Mouse (Mus musculus): ENCODE measurements around the gene Scap. TPM values are rescaled to one million over a fixed set of nuclear protein-coding genes. Genes with fewer than 3 reads are reported as not detected.
A peak's percentile ranks its signal among the peaks of the same experiment; 100 is the strongest.

Scap gene
- total and polyA plus RNA-seq, 3 experiments: 11.5 to 140 (median 23.6) TPM

DNA sequence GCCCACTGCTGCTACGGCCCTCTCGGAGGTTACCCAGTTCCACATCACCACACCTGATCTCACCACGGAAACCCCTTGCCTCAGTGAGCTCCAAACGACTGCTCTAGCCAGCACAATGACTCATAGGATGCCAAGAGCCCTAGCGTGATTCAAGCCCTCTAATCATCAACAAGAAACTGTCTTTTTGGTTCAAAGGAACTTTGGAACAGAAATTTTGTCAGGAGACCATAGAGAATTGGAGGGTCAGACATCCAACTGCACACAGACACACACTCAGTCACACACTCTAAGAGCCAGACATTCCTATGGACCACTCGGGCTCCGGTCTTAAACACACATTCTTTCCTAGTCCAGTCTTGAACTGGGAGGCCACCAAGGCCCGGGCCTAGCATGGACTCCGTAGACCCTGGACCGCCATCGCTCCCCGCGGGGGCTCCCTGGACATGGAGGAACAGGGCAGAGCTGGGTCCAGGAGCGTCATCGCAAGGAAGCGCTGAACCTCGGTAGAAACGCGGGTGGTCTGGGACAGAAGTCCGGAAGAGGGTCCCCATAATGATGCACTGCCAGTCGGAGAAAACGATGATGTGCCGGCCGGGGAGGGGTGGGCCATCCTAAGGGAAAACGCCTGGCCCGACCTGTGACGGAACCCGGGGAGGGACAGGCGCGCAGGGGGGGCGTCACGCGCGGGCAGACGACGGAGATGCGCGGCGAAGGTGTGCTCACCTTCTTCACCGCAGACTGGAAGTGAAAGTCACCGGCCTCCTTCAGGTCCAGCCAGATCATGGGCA is 74.4 kb downstream of the Scap start:
- Histone ChIP-seq H3K36me3 (replicated peaks) (peaks cover 24% of the 10 kb centered on the region), H3K4me3 (ENCODE audit: low read depth, low read length) (peak overlapping the region; percentile 100), H3K27me3 (ENCODE audit: insufficient read depth, low read length) (no peaks in the 10 kb centered on the region), H3K4me1 (ENCODE audit: insufficient read depth, low read depth, low read length) (peaks cover 40% of the 10 kb centered on the region), H3K9me3 (replicated peaks) (no peaks in the 10 kb centered on the region)
- no peak for ATAC-seq (ENCODE audit: extremely low read depth, insufficient number of reproducible peaks, low FRiP score, poor library complexity, severe bottlenecking)
- peak; percentile 36 for DNase-seq (ENCODE audit: low spot score)
- TF ChIP-seq POLR2AphosphoS5 (IDR thresholded peaks at IDR 0.05; ENCODE audit: insufficient replicate concordance, low read depth, low read length) (no peak), CTCF (IDR thresholded peaks at IDR 0.05; ENCODE audit: low read depth, low read length) (no peak), TAL1 (conservative IDR thresholded peaks at IDR 0.05; ENCODE audit: low read depth, low read length) (no peak), GATA2 (IDR thresholded peaks at IDR 0.05; ENCODE audit: borderline replicate concordance, low read depth, low read length) (no peak), GATA1 (IDR thresholded peaks at IDR 0.05; ENCODE audit: borderline replicate concordance, low read length) (no peak)

DNA sequence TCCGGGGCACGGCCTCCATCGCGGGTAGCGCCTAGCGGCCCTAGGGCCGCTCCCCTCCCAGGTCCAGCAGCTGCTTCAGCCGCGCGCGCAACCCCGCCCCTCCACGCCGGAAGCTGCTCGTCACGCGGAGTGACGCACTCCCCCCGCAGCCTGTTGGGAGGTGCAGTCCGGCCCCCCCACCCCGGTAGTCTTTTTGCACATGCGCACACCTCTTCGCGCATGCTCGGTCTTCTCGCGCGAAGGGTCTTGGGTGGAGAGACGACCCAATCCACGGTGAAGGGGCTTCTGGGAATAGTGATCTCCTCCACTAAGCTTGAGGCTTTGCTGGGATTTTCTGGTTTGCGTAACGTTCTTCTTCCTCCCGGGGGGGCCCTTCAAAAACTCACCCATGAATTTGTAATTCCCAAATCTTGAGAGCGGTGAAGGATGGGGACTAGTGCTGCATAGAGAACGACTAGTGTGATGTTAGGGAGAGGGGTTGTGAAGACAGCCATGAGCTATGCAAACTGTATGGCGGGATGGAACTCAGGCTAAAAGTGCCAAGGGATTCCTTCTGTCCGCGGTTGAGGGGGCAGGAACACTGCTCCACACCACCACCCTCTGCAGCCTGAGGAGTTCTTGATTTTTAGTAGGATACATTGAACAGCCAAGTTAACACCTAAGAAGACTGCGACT is 75.1 kb downstream of the Scap start, which contains the start of gene Ptpn23:
Gene Ptpn23, minus strand, starts transcription at position 115 of the 675 bp plus-strand sequence.
- TF ChIP-seq POLR2AphosphoS5 (IDR thresholded peaks at IDR 0.05; ENCODE audit: insufficient replicate concordance, low read depth, low read length) (no peak), GATA1 (IDR thresholded peaks at IDR 0.05; ENCODE audit: borderline replicate concordance, low read length) (no peak), CTCF (IDR thresholded peaks at IDR 0.05; ENCODE audit: low read depth, low read length) (no peak), TAL1 (conservative IDR thresholded peaks at IDR 0.05; ENCODE audit: low read depth, low read length) (no peak), GATA2 (IDR thresholded peaks at IDR 0.05; ENCODE audit: borderline replicate concordance, low read depth, low read length) (no peak)
- peaks cover 40% of the 10 kb centered on the region for H3K4me1 ChIP-seq (ENCODE audit: insufficient read depth, low read depth, low read length)
- no peaks in the 10 kb centered on the region for H3K9me3 ChIP-seq (replicated peaks)
- peak within 1 kb of the TSS; percentile 100 for H3K4me3 ChIP-seq (ENCODE audit: low read depth, low read length)
- no peaks in the 10 kb centered on the region for H3K27me3 ChIP-seq (ENCODE audit: insufficient read depth, low read length)
- H3K36me3 ChIP-seq (replicated peaks): peaks cover 21% of the 10 kb centered on the region
- peak; percentile 96 for DNase-seq (ENCODE audit: low spot score)
- ATAC-seq (ENCODE audit: extremely low read depth, insufficient number of reproducible peaks, low FRiP score, poor library complexity, severe bottlenecking): peak; percentile 79

DNA sequence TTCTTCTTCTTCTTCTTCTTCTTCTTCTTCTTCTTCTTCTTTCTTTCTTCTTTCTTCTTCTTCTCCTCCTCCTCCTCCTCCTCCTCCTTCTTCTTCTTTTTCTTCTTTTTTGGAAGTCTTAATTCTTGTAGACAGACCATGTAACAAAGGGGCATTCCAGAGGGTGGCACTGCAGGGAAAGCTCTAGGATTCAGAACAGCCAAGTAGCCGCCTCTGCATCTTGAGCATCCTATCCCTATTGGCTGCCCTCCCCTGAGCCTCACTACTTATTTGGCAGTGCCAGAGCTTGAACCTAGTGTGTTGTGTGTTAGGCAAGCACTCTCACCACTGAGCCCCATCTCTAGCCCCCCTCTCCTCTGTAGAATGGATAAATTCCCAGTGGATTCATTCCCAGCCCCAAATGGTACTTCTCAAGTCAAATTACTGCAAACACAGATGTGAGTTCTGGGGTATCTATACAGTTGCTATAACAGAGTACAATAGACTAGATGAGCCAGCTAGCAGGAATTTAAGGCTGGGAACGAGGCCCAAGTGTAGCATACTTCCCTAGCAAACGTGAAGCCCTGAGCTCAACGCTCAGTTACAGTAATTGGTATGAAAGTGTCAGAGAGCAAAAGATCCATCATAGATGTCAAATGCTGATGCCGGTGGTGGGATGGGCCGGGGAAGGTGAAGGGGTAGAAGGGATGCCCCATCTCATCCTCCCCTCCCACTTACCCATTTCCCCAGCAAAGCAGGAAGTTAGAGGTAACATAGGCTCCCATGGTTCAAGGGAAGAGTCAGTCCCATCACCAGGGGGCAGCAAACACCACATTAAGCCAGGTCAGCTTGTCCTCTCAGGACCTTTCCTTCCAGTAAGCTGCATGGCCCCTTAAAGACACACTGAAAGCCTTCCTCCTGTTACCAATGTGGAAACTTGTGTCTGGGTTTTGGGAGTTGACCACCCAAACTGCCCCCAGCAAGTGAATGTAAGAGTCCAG is 78.1 kb downstream of the Scap start:
- no peak for TF ChIP-seq GATA2 (IDR thresholded peaks at IDR 0.05; ENCODE audit: borderline replicate concordance, low read depth, low read length)
- TF ChIP-seq CTCF (IDR thresholded peaks at IDR 0.05; ENCODE audit: low read depth, low read length): peak; percentile 72
- H3K9me3 ChIP-seq (replicated peaks): no peaks in the 10 kb centered on the region
- 0 out of 2 replicates have a peak, but pooled peaks have one; percentile 12 for ATAC-seq (ENCODE audit: extremely low read depth, insufficient number of reproducible peaks, low FRiP score, poor library complexity, severe bottlenecking)
- peak; percentile 70 for DNase-seq (ENCODE audit: low spot score)
- H3K36me3 ChIP-seq (replicated peaks): no peaks in the 10 kb centered on the region
- no peak overlapping the region for H3K4me3 ChIP-seq (ENCODE audit: low read depth, low read length)
- H3K4me1 ChIP-seq (ENCODE audit: insufficient read depth, low read depth, low read length): peaks cover 29% of the 10 kb centered on the region
- peaks cover 6% of the 10 kb centered on the region; the same call in 1 of the 2 replicates for H3K27me3 ChIP-seq (ENCODE audit: insufficient read depth, low read length)

DNA sequence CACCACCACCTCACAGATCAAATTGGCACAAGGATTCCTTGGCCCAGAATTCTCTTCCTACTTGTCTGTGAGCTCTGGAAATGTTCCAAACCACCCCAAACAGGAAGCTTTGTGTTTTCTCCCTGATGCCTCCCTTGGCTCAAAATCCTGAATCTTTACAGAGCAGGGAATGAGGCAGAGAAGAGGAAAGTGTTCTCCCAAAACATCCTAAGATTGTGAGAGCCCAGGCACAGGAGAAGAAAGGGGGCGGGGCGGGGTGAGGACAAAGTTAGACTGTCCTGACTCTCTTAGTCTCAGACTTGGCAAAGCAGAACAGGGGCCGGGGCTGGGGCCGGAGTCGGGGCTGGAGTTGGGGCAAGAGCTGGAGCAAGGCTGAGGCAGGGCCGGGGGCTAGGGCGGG is 79.8 kb downstream of the Scap start:
- Histone ChIP-seq H3K4me1 (ENCODE audit: insufficient read depth, low read depth, low read length) (peaks cover 20% of the 10 kb centered on the region), H3K27me3 (ENCODE audit: insufficient read depth, low read length) (peaks cover 8% of the 10 kb centered on the region), H3K4me3 (ENCODE audit: low read depth, low read length) (no peak overlapping the region), H3K36me3 (replicated peaks) (no peaks in the 10 kb centered on the region), H3K9me3 (replicated peaks) (no peaks in the 10 kb centered on the region)
- DNase-seq (ENCODE audit: low spot score) (no peak), ATAC-seq (ENCODE audit: extremely low read depth, insufficient number of reproducible peaks, low FRiP score, poor library complexity, severe bottlenecking) (no peak)
- TF ChIP-seq CTCF (IDR thresholded peaks at IDR 0.05; ENCODE audit: low read depth, low read length) (no peak), GATA1 (IDR thresholded peaks at IDR 0.05; ENCODE audit: borderline replicate concordance, low read length) (no peak), TAL1 (conservative IDR thresholded peaks at IDR 0.05; ENCODE audit: low read depth, low read length) (no peak), POLR2AphosphoS5 (IDR thresholded peaks at IDR 0.05; ENCODE audit: insufficient replicate concordance, low read depth, low read length) (no peak), GATA2 (IDR thresholded peaks at IDR 0.05; ENCODE audit: borderline replicate concordance, low read depth, low read length) (no peak)

DNA sequence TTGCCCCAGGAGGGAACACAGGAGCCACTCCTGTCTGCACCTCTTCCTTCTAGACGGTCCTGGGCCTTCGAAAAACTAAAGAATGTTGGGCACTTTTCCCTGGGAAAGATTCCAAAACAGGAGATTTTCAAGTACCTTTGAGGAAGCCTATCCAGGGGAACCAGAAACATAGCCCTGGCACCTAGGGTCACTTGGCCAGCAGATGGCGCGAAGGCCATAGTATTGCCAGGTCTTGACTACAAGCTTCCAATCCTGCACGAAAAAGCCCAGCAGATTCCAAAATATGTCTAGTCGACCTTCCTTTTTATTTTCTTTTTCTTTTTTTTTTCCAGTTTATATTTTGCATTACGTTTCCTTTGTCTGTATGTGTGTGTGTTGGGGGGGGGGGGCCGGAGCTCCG is 80.7 kb downstream of the Scap start:
- Histone ChIP-seq H3K4me3 (ENCODE audit: low read depth, low read length) (no peak overlapping the region), H3K4me1 (ENCODE audit: insufficient read depth, low read depth, low read length) (peaks cover 17% of the 10 kb centered on the region), H3K36me3 (replicated peaks) (no peaks in the 10 kb centered on the region), H3K9me3 (replicated peaks) (no peaks in the 10 kb centered on the region), H3K27me3 (ENCODE audit: insufficient read depth, low read length) (peaks cover 11% of the 10 kb centered on the region)
- DNase-seq (ENCODE audit: low spot score) (no peak), ATAC-seq (ENCODE audit: extremely low read depth, insufficient number of reproducible peaks, low FRiP score, poor library complexity, severe bottlenecking) (no peak)
- no peak for TF ChIP-seq GATA2 (IDR thresholded peaks at IDR 0.05; ENCODE audit: borderline replicate concordance, low read depth, low read length)
- no peak for TF ChIP-seq CTCF (IDR thresholded peaks at IDR 0.05; ENCODE audit: low read depth, low read length)
- no peak for TF ChIP-seq TAL1 (conservative IDR thresholded peaks at IDR 0.05; ENCODE audit: low read depth, low read length)
- TF ChIP-seq POLR2AphosphoS5 (IDR thresholded peaks at IDR 0.05; ENCODE audit: insufficient replicate concordance, low read depth, low read length): no peak
- no peak for TF ChIP-seq GATA1 (IDR thresholded peaks at IDR 0.05; ENCODE audit: borderline replicate concordance, low read length)

Measured in G1E (cell line).